Mouse (Mus musculus) bone marrow macrophage, adult 2 months (primary cell): ENCODE results near the gene Klhdc10.

Experiments
- CTCF ChIP-seq: IDR thresholded peaks from 2 replicates; pipeline ENCODE4 v1.5.1; 2012; ENCODE audit warnings: low read depth, mild to moderate bottlenecking, low read length, moderate library complexity
- POLR2A ChIP-seq: IDR thresholded peaks from 2 replicates; pipeline ENCODE4 v1.6.1; 2012; ENCODE audit warnings: mild to moderate bottlenecking, low read depth, low read length, borderline replicate concordance

- TF ChIP-seq CTCF (no peak), POLR2A (no peak)
These were observed 41.7 kb upstream of the Klhdc10 start for GRCm38 (mm10) chr6:30359762-30360509.
